Mouse (Mus musculus) heart, embryonic 14.5 days (tissue): ENCODE results near the gene Pfkp. TPM values are rescaled to one million over a fixed set of nuclear protein-coding genes. Genes with fewer than 3 reads are reported as not detected.

Experiments used
- ATAC-seq: fragments of 200-750 bp; cut with Nextera tagmentation; 2 replicates; pipeline ENCODE4 v1.8.0; 2017; ENCODE audit warnings: low read depth, moderate TSS enrichment; ENCODE audit not compliant: insufficient number of reproducible peaks, insufficient read depth, low FRiP score
- H3K27ac ChIP-seq, 2 experiments: fragments of 200-500 bp in 1 of 2; fragments of 300-500 bp in 1 of 2; sonication (generic) in 1 of 2; replicated peaks in 1 of 2; 2 replicates each; pipeline ENCODE4 v1.5.1; 2012 to 2014; ENCODE audit warnings: low read depth in 2 of 2, low read length in 2 of 2, control low read depth in 1 of 2, mild to moderate bottlenecking in 1 of 2, mixed read lengths in 1 of 2; ENCODE audit not compliant: control insufficient read depth in 1 of 2, insufficient read depth in 1 of 2
- H3K27me3 ChIP-seq: fragments of 300-500 bp; sonication (generic); 2 replicates; pipeline ENCODE4 v1.6.1; 2014; ENCODE audit warnings: mild to moderate bottlenecking, low read length, control low read depth; ENCODE audit not compliant: control insufficient read depth, insufficient read depth
- H3K36me3 ChIP-seq: fragments of 300-500 bp; sonication (generic); 2 replicates; pipeline ENCODE4 v1.6.1; 2014; ENCODE audit warnings: mild to moderate bottlenecking, control low read depth, low read length, mixed read lengths; ENCODE audit not compliant: control insufficient read depth, insufficient read depth
- H3K4me1 ChIP-seq, 2 experiments: fragments of 200-500 bp in 1 of 2; fragments of 300-500 bp in 1 of 2; sonication (generic) in 1 of 2; 2 replicates each; pipeline ENCODE4 v1.6.1; 2012 to 2014; ENCODE audit warnings: low read length in 2 of 2, control low read depth in 1 of 2, mixed read lengths in 1 of 2; ENCODE audit not compliant: control insufficient read depth in 2 of 2, insufficient read depth in 2 of 2
- H3K4me2 ChIP-seq: fragments of 300-500 bp; sonication (generic); 2 replicates; pipeline ENCODE4 v1.6.1; 2014; ENCODE audit warnings: mild to moderate bottlenecking, low read length
- H3K4me3 ChIP-seq, 2 experiments: fragments of 200-500 bp in 1 of 2; fragments of 300-500 bp in 1 of 2; sonication (generic) in 1 of 2; 2 replicates each; pipeline ENCODE4 v1.5.1; 2012 to 2014; ENCODE audit warnings: low read length in 2 of 2, mild to moderate bottlenecking in 2 of 2, control low read depth in 1 of 2, low read depth in 1 of 2, moderate library complexity in 1 of 2; ENCODE audit not compliant: control insufficient read depth in 1 of 2, insufficient read depth in 1 of 2
- H3K9ac ChIP-seq: fragments of 300-500 bp; sonication (generic); 2 replicates; pipeline ENCODE4 v1.6.1; 2014; ENCODE audit warnings: mild to moderate bottlenecking, low read length
- H3K9me3 ChIP-seq: fragments of 300-500 bp; sonication (generic); 2 replicates; pipeline ENCODE4 v1.6.1; 2016; ENCODE audit warnings: low read length, control low read depth; ENCODE audit not compliant: control insufficient read depth
- WGBS: fragments of 180-500 bp; shearing (Covaris S2); extraction: QIAGEN DNeasy Blood & Tissue Kit; methylation state at CpG from one replicate; pipeline ENCODE4 v1.1.7; 2014; 5-methylcytosine and 5-hydroxymethylcytosine counted together
- polyA plus RNA-seq: library from polyadenylated mRNA; unstranded; fragments of >200 nt; fragmentation: Nextera tagmentation; extraction: Ambion mirVana; gene quantifications from 2 replicates; pipeline ENCODE4 v1.2.1, GENCODE M21; 2014

The Pfkp gene
- polyA plus RNA-seq, 1 experiment from 2014 or later: 187 TPM

DNA sequence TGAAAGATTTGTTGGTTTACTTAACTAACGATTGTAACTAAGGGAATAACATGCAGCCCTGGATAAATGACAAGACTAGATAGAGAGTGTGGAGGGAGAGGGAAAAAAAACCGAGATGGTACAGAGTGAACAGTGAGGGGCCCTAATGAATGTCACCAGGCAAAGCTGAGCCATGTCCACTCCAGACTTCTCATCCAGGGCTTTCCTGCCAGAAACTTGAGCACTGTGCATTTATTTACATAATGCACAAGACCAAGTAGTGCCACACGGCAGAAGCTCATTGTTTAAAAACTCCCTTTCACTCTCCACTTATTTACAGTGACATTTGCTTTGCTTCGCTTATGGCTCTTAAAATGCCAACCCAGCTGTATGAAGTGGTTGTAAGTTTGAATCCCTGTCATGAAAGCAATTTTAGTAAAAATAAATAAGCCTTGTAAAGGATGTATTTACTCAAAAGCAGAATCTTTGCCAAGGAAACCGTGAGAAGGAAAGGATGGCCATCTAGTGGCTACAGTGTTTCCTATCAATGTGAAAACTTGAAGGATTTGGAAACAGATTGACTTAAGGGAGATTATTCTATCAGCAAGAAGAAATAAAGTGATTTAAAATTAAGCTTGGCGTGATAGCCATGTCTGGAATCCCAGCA lies 113.2 kb downstream of the Pfkp start:
- no peaks in the 10 kb centered on the region for H3K4me1 ChIP-seq
- H3K4me2 ChIP-seq: no peak overlapping the region
- H3K27ac ChIP-seq: no peak overlapping the region
- ATAC-seq: no peak
- WGBS: 53% methylated on average over 6 of the region's 6 CpGs
- no peaks in the 10 kb centered on the region for H3K27me3 ChIP-seq
- no peak overlapping the region for H3K9ac ChIP-seq
- H3K9me3 ChIP-seq: no peaks in the 10 kb centered on the region
- no peaks in the 10 kb centered on the region for H3K36me3 ChIP-seq
- H3K4me3 ChIP-seq: no peak overlapping the region

DNA sequence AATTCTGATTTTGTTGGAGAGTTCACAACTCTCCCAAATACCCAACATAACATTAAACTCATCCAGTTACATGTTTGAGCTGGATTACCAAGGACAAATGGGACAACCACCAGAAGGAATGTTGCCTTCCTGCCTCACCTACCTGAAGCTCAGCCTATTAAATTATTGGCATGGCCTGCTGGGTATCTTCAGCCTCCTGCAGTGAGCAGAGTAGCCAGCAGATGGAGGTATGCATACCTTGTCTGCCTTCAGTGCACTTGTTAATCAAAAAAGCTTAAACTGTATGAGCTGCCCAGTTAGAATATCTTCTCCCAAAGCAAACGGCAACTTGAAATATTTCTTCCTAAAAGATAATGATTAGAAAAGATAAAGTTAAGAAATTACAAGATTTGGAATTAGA lies 115.9 kb downstream of the Pfkp start:
- Histone ChIP-seq H3K27ac (no peak overlapping the region), H3K9me3 (no peaks in the 10 kb centered on the region), H3K4me3 (no peak overlapping the region), H3K4me1 (no peaks in the 10 kb centered on the region), H3K36me3 (no peaks in the 10 kb centered on the region), H3K9ac (no peak overlapping the region), H3K27me3 (no peaks in the 10 kb centered on the region), H3K4me2 (no peak overlapping the region)
- WGBS: 69% methylated on average over 1 of the region's 1 CpGs
- ATAC-seq: no peak

Other genes with a start within 250 kb of the Pfkp start
- gene Pitrm1, start 100.6 kb downstream of the Pfkp start, polyA plus RNA-seq: 80.4 TPM in 2 replicates